Mouse (Mus musculus): Measurements from ENCODE around the gene Gm47283.
"Not testable (repeated sequence)": the region's sequence is repeated elsewhere in the genome, so short reads cannot be mapped to it uniquely, and the experiment has no call there.

Gm47283 gene

DNA sequence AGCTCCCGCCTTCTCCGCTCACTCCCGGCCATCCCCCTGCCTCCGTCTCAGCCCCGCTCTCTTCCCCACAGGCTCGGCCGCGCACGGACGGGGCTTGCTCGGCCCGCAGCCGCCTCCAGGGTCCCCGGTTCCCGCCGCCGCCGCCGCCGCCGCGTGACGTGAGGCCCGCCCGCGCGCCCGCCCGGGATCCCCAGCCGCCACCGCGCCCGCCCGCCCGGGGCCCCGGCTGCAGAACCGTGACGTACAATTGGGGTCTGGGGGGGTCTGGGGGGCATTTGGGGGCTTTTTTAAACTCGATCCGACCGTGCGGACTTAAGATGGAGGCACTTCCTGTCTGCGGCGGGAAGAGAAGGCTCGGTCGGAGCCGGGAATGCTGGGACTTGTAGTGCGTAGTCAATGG lies at the start of gene Gm47283:
Gene Gm47283 (plus strand): TSS at position 301 of the 400 bp plus-strand sequence.
- TF ChIP-seq GATA4 (IDR thresholded peaks at IDR 0.05; ENCODE audit: insufficient replicate concordance, low read length): not testable (repeated sequence)

DNA sequence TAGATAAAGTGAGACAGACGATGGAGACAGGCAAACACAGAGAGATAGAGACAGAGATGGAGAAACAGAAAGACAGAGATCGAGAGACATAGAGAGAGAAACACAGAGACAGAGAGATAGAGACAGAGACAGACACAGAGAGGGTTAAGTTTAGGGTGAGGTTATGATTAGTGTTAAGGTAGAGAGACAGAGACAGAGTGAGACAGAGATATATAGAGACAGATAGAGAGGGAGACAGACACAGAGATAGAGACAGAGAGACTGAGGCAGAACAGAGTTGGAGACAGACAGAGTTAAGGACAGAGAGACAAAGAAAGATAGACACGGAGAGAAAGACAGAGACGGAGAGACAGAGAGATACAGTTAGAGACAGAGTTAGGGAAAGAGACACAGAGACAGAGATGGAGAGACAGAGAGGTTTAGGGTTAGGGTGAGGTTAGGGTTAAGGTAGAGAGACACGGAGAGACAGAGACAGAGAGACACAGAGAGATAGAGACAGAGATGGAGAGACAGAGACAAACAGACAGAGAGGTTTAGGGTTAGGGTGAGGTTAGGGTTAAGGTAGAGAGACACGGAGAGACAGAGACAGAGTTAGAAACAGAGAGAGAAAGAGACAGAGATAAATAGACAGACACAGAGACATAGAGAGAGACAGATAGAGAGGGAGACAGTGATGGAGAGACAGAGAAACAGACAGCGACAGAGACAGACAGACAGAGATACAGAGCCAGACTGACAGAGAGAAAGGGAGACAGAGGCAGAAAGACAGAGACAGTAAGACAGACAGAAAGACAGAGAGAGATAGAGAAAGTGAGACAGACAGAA lies 46.7 kb upstream of the Gm47283 start:
- TF ChIP-seq GATA4 (IDR thresholded peaks at IDR 0.05; ENCODE audit: insufficient replicate concordance, low read length): no peak

DNA sequence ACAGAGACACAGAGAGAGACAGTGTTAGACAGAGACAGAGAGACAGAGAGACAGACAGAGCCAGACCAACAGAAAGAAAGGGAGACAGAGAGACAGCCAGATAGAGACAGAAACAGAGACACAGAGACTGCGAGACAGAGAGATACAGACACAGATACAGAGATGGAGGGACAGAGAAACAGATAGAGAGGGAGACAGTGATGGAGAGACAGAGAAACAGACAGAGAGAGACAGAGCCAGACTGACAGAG lies 46.2 kb upstream of the Gm47283 start:
- no peak for TF ChIP-seq GATA4 (IDR thresholded peaks at IDR 0.05; ENCODE audit: insufficient replicate concordance, low read length)

DNA sequence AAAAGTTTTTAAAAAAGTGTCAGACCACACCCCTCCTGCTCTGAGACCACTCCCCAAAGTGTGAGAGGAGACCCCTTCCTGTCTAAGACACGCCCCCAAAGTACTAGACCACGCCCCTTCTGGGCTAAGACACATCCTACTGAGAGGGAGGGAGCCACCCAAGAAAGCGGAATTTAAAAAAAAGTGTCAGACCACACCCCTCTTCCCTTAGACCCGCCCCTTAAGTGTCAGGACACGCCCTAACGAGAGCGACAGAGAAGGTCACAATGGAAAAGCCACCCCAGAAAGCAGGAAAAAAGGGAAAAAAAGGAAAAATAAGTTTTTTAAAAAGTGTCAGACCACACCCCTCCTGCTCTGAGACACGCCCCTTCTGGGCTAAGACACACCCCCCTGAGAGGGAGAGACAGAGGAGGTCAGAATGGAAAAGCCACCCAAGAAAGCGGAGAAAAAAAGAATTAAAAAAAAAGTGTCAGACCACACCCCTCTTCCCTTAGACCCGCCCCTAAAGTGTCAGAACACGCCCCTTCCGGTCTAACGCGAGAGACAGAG lies 44.5 kb upstream of the Gm47283 start:
- TF ChIP-seq GATA4 (IDR thresholded peaks at IDR 0.05; ENCODE audit: insufficient replicate concordance, low read length): no peak

DNA sequence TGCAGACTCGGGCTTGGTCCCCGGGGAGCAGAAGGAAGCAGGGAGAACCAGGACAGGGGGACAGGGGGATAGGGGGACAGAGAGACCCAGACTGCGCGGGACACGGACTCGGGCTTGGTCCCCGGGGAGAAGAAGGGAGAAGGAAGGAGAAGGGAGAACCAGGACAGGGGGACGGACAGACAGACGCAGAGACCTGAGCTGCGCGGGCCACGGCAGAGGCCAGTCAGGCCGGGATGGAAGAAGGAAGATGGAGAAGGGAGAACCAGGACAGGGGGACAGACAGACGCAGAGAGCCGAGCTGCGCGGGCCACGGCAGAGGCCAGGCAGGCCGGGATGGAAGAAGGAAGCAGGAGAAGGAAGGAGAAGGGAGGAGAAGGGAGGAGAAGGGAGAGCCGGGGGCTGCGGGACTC lies 40.7 kb upstream of the Gm47283 start:
- no peak for TF ChIP-seq GATA4 (IDR thresholded peaks at IDR 0.05; ENCODE audit: insufficient replicate concordance, low read length)

DNA sequence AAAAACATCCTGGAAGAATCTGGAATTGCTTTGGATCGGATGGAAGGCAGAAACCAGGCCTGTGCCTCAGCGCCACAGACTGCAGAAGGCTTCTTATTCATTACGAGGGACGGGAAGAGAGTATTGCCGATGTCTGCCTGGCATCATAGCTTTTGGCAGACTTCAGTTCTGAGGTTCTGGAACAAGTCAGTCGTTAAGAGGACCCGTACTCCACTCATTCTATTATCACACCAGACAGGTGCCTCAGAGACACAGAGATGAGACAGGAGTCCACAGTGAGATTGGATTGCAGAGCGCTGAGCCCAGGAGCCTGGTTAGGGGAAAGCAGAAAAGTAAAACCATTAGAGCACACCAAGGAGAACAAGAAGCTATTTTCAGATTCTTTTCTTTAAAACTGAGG lies 29.8 kb upstream of the Gm47283 start, which contains the start of gene Gm21860:
Gene Gm21860 (minus strand): TSS at position 101 of the 400 bp plus-strand sequence.
- not testable (repeated sequence) for TF ChIP-seq GATA4 (IDR thresholded peaks at IDR 0.05; ENCODE audit: insufficient replicate concordance, low read length)

DNA sequence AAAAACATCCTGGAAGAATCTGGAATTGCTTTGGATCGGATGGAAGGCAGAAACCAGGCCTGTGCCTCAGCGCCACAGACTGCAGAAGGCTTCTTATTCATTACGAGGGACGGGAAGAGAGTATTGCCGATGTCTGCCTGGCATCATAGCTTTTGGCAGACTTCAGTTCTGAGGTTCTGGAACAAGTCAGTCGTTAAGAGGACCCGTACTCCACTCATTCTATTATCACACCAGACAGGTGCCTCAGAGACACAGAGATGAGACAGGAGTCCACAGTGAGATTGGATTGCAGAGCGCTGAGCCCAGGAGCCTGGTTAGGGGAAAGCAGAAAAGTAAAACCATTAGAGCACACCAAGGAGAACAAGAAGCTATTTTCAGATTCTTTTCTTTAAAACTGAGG lies 54.5 kb downstream of the Gm47283 start, which contains the start of gene Gm21748:
Gene Gm21748 (minus strand): TSS at position 101 of the 400 bp plus-strand sequence.
- TF ChIP-seq GATA4 (IDR thresholded peaks at IDR 0.05; ENCODE audit: insufficient replicate concordance, low read length): not testable (repeated sequence)
